Mouse (Mus musculus) cerebellum, adult 9-10 months (tissue): ENCODE data around the gene Ahcyl1.
A peak's percentile ranks its signal among the peaks of the same experiment; 100 is the strongest.
"Not testable (repeated sequence)": the region's sequence is repeated elsewhere in the genome, so short reads cannot be mapped to it uniquely, and the experiment has no call there.

ENCODE experiments used
- DNase-seq: peaks from one replicate; pipeline ENCODE4 v3.0.0; 2022

Gene Ahcyl1

GRCm38 (mm10) chr3:107695948-107696881 lies at the start of gene Ahcyl1:
TSS of gene Ahcyl1 (minus strand) at chr3:107696560.
- peak; percentile 100 for DNase-seq

- no peak for DNase-seq
Observed at GRCm38 (mm10) chr3:107746026-107746425, 49.7 kb upstream of the Ahcyl1 start.

GRCm38 (mm10) chr3:107743650-107744049 lies 47.3 kb upstream of the Ahcyl1 start:
- DNase-seq: no peak

DNA sequence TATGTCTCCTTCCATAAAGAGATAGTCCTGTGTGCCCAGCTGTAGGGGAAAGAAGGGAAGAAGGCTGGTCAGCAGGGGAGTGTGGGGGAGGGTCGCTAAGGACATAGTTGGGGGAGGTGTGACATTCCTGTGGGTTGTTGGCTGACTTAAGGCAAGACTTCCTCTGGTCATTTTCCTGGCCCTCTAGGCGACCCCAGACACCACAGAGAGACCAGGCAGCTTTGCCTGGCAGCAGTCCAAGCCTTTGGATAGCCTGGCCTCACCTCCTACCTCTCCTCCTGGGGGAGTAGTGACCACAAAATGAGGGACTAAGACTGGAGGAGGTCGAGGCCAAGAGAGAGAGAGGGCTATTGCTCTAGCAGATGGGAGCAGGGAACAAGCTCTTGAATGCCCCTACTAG lies 46.7 kb upstream of the Ahcyl1 start:
- DNase-seq: no peak

DNA sequence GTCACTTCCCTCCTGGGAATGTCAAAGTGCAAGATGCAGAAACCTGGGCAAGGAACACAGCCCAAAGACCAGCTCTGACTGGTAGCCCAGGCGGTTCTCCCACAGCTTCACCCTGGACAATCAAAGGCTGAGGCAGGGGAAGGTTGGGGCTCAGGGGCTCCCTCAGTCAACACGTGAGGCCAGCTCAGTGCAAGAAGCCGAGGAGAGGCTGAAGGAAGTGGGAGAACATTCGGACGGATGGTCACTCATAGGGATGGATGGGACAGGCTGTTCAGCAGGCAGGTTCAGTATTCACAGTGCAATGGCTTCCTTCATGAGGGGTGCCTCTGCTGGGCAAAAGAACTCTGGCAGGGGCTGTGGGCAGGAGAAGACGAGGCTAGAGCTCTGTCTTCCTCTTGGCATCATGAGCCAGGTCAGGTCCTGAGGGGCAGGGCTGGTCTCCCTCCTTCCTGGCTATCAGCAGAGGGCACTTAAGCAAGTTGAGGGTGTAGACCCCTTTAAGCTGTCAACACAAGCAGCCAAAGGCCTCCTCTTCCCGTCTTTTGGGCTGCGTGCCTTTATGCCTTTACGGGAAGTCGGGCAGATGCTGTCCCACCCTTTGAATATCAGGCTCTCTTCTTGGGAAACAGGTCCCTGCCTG lies 45.8 kb upstream of the Ahcyl1 start:
- DNase-seq: no peak

GRCm38 (mm10) chr3:107741387-107741786 lies 45.0 kb upstream of the Ahcyl1 start:
- DNase-seq: no peak

- no peak for DNase-seq
Observed at GRCm38 (mm10) chr3:107740578-107741207, 44.3 kb upstream of the Ahcyl1 start.

GRCm38 (mm10) chr3:107739966-107740365 lies 43.6 kb upstream of the Ahcyl1 start:
- no peak for DNase-seq

DNA sequence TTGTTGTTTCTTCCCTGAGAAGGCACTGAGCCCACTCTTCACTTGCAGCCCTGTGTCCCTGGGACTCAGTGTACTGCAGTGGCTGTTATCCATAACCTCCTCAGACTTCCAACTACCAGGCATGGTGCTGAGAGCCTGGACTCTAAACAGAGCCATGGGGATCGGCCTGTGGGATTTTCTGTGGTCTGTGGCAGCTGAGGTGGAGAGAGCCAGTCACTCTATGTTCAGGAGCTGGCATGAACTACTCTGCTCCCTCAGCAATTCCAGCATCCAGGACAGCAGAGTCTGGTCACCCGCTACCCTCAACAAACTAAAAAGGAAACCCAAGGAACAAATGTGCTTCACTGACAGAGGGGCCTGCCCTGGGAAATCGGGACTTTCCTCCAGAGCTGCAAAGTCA lies 43.1 kb upstream of the Ahcyl1 start:
- DNase-seq: no peak

GRCm38 (mm10) chr3:107738620-107739019 lies 42.3 kb upstream of the Ahcyl1 start:
- no peak for DNase-seq

DNA sequence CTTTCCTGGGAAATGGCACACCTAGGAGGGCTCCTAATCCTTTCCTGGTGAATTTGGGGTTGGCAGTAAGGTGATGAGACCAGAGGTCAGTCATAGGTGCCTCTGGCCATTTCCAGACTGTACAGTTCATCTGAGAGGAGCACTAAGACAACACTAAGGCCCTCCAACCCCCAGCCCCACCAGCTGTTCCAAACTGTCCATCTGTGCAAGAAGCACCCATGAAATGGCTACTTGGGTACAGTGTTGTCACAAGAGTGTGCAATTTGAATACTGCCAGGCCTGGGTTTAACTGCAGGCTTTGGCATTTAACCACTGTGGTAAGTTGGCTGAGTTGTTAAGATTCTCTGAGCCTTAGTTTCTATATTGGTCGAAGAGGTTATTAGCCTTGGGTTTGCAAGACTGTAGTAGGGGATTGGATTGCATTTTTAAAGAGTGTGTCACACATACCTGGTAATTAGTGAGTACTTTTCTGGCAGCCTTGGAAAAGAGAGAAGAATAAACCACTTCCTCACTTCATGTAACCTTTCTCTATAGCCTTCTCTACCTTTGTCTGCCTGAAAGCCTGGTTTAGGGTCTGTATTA lies 41.3 kb upstream of the Ahcyl1 start:
- no peak for DNase-seq

- not testable (repeated sequence) for DNase-seq
Observed at GRCm38 (mm10) chr3:107735620-107736019, 39.3 kb upstream of the Ahcyl1 start.

DNA sequence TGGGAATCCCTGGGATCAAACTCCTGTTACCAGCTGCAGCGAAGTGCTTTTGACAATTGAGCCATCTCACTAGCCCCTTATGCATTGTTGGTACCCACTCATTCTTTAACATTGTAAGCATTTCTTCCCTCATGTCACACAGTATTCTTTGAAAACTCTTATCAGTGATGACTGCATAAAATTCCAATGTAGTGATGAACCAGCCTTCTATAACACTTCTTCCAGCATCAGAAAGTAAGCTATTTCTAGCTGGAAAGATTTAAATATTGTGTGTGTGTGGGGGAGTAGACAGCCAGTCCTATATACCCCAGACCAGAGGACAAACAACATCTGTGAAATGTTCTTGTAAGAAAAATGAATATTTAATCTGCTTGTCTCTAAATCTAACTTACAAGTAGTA lies 37.0 kb upstream of the Ahcyl1 start:
- DNase-seq: no peak

GRCm38 (mm10) chr3:107730236-107730635 lies 33.9 kb upstream of the Ahcyl1 start:
- DNase-seq: no peak

GRCm38 (mm10) chr3:107728509-107728908 lies 32.1 kb upstream of the Ahcyl1 start:
- DNase-seq: no peak

- DNase-seq: no peak
Observed at GRCm38 (mm10) chr3:107715971-107716370, 19.6 kb upstream of the Ahcyl1 start.

- DNase-seq: no peak
Observed at GRCm38 (mm10) chr3:107714276-107714933, 18.0 kb upstream of the Ahcyl1 start.

- no peak for DNase-seq
Observed at GRCm38 (mm10) chr3:107712081-107712480, 15.7 kb upstream of the Ahcyl1 start.

- DNase-seq: no peak
Observed at GRCm38 (mm10) chr3:107709156-107709555, 12.8 kb upstream of the Ahcyl1 start.

GRCm38 (mm10) chr3:107707239-107707638 lies 10.9 kb upstream of the Ahcyl1 start:
- DNase-seq: no peak

GRCm38 (mm10) chr3:107706164-107706563 lies 9.8 kb upstream of the Ahcyl1 start:
- DNase-seq: no peak

DNA sequence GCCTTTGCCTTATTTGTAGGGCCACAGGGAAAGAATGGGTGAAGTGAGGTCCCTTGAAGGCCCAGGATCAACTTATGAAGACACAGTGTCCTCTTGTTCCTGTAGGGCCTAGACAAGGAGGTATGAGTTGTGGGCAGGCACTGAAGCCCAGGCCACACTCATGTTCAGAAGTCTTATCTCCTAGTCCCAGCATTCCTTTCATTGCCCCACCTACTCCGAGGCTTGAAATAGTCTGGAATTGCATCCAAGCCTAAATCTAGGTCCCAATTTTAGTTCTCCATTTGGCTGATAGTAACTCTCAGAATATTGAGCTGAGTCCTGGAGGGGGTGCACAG lies 8.0 kb upstream of the Ahcyl1 start:
- DNase-seq: no peak
